Mouse (Mus musculus) liver, adult 2 months (tissue): Measurements from ENCODE around the gene Bcar3.

Experiments used
- CTCF ChIP-seq: fragments of 200-500 bp; IDR thresholded peaks from 2 replicates; pipeline ENCODE4 v1.5.1; 2011; ENCODE audit warnings: low read depth, low read length, control low read depth
- POLR2A ChIP-seq: fragments of 200-500 bp; IDR thresholded peaks from 2 replicates; pipeline ENCODE4 v1.6.1; 2011; ENCODE audit warnings: low read length, control low read depth; ENCODE audit not compliant: insufficient read depth; ENCODE audit errors: extremely low read depth

- TF ChIP-seq POLR2A (no peak), CTCF (no peak)
Measured at GRCm38 (mm10) chr3:122418564-122419274, 124.8 kb downstream of the Bcar3 start.
